Mouse (Mus musculus): ENCODE data around the gene Mtor.

Mtor gene

DNA sequence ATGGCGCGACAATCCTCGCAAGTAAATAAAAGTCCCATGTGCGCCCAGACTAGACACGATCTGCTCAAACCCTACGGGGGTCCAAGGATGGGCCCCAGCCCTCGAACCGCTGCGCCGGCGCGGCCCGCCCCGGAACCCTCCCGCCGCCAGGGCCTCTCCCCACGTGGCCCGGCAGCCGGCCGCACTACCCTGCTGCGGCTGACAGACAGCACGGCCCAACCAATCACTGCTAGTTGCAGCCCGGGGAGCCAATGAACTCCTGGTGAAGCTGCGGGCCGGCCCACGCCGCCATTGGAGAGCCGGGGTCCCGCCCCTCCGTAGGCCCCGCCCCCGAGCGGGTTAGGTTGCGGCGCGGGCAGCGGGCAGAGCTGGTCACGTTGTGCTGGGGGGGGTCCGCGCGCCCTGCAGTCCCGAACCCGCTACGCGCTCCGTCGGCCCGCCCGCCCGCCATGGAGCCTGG, 142.8 kb downstream of the Mtor start, which contains the start of gene Srm:
Srm (plus strand) TSS at position 333 of the 460 bp plus-strand sequence.
- intact Hi-C loops (cut with DNase I), result no loop called here

DNA sequence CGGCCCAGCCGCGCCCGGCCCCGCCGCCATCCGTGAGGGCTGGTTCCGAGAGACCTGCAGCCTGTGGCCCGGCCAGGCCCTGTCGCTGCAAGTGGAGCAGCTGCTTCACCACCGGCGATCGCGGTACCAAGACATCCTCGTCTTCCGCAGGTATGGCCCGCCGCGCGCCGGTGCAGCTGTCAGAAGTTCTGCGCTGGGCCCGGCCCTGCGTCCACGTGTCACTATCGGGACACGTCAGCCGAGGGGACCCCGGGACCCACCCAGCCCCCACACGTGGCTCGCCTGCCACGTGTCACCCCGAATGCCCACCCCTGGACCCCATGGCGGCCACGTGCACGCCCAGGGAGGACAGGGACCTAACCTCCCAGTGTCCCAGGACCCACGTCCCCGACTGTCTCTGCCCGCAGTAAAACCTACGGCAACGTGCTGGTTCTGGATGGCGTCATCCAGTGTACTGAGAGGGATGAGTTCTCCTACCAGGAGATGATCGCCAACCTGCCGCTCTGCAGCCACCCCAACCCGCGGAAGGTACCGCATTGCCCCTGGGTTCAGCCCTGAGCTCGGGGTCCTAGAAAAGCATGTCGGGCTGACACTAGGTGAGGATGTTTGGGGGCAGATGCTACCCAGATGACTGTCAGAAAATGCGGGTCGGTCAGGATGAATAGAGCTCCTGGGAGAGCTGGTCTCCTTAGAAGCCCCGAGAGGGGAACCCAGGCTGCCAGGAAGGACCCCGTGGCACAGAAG, 143.4 kb downstream of the Mtor start:
- intact Hi-C loops (cut with DNase I), result no loop called here

DNA sequence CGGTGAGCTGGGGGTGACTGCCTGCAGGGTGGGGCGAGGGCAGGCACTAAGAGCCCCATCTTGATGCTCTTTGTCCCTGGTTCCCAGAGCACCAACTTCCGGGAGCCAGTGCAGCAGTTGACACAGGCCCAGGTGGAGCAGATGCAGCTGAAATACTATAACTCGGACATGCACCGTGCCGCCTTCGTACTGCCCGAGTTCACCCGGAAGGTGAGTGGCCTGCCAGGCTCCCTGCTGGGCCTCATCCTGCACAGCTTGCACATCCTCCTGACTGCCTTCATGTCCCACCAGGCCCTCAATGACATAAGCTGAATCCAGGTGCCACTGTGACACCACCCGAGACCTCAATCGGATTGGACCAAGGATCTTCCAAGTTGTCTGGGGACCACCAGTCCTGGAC, 145.6 kb downstream of the Mtor start:
- intact Hi-C loops (cut with DNase I), result no loop called here

DNA sequence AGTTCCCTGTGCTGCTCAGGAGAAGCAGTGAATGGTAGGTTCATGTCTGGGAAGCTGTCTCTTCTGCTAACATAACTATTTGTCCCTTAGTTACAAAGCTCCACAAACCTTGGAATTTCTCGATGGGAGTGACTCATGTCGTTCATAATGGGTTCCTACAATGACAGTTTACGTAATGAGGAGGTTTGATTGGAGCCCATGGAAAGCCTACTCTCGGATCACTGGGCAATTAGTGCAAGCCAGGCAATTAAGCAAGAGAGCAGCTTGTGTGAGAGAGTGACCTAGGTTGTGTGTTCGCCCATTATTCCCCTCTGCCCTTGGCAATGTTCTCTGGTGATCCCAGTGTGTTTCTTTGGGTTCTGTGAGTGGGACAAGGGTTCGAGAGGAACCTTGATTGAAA, 147.5 kb downstream of the Mtor start:
- intact Hi-C loops (cut with DNase I), result no loop called here

DNA sequence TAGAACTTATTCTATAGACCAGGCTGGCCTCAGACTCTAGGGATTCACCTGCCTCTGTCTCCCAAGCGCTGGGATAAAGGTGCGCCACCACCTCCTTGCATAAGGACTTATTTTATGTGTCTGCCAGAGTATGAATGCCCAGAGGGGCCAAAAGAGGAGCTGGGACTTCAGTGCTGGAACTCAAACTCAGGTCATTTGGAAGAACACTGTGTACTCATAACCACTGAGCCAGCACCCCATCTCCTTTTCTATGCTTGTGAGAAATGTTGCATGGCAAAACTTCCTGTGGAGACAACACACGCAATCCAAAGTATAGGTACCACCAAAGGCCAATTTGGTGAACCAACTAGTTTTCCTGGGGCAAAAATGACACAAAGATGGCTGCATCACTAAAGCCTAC, 148.3 kb downstream of the Mtor start:
- intact Hi-C loops (cut with DNase I), result no loop called here

DNA sequence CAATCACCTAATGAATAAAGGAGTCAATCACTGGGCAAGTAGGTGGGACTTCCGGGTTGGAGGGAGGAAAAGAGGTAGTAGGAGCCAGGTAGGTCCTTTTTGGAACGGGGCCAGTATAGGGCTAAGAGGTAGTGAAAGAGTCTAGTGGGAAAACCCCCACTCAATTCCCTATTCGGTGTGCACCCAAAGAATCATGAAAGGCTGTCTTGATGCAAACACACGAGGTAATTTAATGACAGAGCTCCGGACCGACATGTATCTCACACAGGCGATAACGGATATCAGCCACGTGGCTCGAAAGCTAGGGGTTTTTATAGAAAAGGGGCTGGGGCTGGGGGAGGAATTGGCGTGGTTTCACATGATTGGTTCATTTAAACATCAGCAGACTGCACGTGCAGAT, 150.4 kb downstream of the Mtor start:
- intact Hi-C loops (cut with DNase I), result no loop called here

DNA sequence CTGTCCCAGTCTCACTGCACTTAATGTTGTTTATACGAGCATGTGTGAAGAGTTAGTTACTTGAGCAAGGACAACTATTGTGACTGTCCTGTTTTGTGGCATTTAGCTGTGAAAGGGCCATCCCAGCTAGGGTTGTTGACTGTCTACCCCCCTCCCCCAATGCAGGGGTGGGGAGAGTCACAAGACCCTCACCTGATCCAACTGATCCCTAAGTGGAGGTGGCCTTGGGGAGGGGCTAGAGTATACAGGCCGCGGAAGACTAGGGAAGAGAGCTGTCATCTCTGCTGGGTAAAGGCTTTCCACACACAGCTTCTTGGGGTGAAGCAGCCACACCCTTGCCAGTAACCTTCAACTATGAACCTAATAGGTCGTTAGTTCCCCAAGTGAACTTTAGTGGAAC, 151.9 kb downstream of the Mtor start:
- intact Hi-C loops (cut with DNase I), result loop anchor here (5.0 kb wide), 1 partner anchor 33 kb away; no protein-coding TSS in a partner anchor

DNA sequence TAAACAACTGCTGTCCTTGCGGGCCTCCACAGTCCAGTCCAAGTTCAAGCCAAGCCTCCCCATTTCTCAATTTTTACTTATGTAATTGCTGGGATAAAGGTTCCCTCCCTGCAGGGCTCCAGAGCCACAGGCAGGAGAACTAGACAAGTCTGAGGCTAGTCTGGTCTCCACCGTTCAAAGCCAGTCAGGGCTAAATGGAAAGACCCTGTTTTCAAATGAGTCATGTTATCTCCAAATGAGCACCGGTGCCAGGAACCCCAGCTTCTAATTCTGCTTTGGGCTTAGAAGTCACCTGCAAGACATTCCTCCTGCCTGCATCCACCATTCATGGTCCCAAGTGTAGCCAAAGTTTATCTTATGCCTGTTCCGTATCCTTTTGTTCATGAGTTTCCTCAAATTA, 153.5 kb downstream of the Mtor start:
- intact Hi-C loops (cut with DNase I), result loop anchor here (5.0 kb wide), 1 partner anchor 35 kb away; no protein-coding TSS in a partner anchor

DNA sequence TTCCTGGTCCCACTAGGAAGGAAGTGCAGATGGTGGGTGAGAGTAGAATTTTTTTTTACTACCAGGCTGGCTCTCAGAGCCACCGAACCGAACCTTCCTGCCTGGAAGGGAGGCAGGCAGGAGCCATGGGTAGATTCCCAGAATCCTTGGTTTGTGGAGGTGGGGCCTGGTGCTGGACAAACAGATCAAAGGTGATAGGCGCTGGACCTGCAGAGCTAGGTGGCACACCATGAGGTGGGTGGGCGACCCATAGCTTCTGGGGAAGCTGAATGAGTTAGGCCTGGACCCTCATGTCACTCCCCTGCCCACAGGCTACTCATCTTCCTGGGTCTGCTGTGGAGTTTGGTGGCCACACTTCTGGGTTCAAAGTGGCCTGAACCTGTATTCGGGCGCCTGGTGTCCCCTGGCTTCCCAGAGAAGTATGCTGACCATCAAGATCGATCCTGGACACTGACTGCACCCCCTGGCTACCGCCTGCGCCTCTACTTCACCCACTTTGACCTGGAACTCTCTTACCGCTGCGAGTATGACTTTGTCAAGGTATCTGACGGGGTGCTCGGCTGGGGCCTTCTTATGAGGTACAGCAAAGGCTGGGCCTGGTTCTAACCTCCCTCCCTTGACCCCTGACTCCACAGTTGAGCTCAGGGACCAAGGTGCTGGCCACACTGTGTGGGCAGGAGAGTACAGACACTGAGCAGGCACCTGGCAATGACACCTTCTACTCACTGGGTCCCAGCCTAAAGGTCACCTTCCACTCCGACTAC, 154.1 kb downstream of the Mtor start, which contains the start of gene Masp2:
Masp2 (plus strand) TSS at position 198 of the 764 bp plus-strand sequence.
- intact Hi-C loops (cut with DNase I), result loop anchor here (5.0 kb wide), 1 partner anchor 35 kb away; no protein-coding TSS in a partner anchor

DNA sequence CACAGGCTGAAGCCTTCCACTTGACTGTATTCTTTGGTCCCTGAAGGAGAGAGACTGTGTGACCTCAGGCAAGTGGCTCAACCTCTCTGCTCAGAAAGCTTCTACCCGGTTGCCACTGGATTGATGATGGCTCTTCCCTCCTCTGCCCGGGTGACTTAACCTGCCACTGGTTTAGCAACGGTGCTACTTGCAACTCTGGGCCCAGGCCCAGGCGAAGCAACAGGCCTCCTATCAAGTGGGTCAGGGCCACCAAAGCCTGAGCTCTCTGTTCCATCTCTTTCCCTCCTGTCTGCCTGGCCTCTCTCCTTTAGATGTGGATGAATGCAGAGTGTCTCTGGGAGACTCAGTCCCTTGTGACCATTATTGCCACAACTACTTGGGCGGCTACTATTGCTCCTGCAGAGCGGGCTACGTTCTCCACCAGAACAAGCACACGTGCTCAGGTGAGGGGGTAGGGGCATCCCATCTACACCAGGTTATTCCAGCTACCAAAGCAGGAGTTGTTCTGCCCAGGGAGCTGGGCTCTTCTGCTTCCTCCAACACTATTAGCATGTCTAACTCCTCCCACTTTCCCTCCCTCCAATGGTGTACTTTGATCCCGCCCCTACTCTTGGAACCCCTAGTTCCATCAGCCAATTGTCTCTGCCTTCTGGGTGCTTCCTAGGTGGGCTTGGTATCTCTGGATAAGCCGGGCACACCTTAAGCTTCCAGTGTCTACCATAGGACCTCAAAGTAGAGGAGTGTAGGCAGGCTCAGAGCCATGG, 155.1 kb downstream of the Mtor start:
- intact Hi-C loops (cut with DNase I), result loop anchor here (5.0 kb wide), 1 partner anchor 36 kb away; no protein-coding TSS in a partner anchor

DNA sequence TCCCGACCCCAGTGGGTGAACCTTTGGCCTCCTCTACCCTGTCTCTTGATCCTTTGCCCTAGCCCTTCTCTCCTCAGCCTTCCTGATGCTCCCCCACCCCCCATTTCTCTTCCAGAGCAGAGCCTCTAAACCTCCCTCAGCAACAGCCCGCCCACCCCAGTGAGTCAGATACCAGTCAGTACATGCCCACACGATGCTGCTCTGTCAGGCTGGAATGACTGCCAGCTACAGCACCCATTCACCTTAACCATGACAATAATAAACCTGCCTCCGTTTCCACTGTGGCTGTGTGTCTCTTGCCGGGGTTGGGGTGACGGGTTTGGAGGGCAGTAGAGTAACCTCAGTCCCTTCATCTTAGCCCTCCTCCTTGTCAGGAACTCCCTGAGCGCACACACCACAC, 155.7 kb downstream of the Mtor start:
- intact Hi-C loops (cut with DNase I), result loop anchor here (5.0 kb wide), 1 partner anchor 37 kb away; no protein-coding TSS in a partner anchor

DNA sequence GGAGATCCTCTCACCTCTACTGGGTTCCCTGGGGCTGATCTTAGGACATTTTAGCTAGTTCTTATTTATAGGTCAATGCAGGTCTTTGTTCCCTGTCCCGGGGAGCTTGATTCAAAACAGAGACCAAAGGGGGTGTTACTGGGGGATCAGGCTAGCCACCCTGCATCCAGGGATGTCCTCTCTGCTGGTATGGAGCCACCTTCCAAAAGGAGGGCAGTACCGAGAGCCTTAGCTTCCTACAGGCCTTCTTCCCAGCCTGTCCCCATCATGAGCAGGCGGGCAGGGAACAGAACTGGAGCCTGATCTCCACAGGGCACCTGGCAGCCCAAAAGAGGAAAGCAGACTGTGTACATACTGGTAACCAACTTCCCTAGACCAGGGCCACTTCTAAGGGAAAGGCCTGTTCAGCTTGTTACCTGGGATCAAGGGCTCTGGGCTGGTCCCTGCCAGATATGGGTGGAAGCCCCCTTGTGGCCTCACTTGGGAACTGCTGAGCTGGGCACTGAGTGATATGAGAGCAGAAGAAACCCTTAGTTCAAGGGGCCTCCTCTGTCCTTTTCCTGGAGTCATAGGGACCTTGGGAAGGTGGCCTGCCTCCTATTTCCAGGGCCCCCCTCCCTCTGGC, 156.2 kb downstream of the Mtor start:
- intact Hi-C loops (cut with DNase I), result loop anchor here (5.0 kb wide), 2 partner anchors 37 to 52 kb away; no protein-coding TSS in a partner anchor
